Mouse (Mus musculus) lung, postnatal 36 days (tissue): ENCODE measurements around the gene Lhx5.

Experiments
- DNase-seq: peaks from one replicate; pipeline ENCODE4 v3.0.0; 2022; ENCODE audit warnings: mixed read lengths

The Lhx5 gene

DNA sequence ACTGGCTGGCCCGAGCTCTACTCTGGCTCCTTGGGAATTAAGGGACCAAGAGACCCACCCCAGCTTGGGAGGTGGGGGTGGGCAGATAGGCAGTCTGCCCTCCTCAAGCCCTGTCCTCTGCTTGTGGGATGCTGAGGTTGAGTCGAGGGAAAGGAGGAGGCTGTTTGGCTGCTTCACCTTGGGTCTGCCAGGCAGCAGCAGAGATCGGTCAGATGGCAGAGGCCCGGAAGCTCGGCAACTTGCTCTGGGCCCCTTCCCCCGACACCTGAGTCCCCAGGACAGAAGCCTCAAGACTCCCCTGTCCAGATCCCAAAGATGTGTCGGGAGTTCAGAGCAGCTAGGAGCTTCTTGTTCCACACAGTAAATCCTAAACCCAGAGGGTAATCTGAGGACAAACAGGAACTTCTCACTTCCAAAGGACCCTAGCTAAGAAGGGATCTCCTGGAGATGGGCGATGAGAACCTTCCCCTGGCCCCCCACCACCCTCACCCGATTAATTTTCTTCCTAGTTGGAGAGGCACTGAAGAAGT, 1.1 kb downstream of the Lhx5 start:
- no peak for DNase-seq

DNA sequence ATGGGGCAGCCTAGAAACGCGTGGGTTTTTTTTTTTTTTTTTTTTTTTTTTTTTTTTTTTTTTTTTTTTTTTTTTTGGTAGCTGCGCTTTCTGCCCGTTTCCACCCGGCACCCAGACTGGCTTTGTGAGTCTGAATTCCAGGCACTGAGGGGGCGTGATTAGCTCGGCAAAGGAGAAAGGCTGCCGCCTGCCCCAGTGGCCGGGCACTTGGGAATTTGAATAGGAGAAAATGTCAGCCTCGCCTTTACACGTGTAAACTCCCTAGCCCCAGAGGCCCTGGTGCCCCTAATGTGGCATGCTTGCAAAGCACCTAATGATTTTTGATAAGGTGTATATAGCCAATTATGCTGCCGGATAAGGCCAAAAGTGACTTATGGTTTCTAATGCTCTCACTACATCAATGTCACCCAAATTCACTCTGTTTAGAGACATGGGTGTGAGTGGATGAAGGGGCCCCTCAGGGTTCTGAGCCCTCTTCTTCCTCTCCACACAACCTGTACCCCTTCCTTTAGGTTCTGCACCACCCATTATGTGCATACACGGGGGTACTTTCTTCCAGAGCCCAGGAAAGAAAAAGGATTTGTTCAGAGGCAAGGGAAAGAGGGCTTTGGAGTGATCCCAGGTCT, 1.7 kb downstream of the Lhx5 start:
- DNase-seq: no peak

DNA sequence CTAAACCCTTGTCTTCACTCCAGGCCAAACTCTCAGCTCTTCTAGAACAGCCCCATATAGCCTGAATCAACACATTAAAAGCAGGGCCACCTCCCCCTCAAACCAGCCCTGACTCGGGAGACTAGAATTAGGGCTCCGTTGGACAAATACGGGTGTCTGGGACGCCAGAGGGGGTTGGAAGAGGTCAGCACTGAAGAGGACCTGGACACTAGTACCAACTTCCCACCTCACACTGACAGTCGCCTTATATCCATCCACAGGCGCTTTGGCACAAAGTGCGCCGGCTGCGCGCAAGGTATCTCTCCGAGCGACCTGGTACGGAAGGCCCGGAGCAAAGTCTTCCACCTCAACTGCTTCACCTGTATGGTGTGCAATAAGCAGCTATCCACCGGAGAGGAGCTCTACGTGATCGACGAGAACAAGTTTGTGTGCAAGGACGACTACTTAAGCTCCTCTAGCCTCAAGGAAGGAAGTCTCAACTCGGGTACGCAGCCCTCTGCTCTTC, 2.8 kb downstream of the Lhx5 start:
- no peak for DNase-seq

DNA sequence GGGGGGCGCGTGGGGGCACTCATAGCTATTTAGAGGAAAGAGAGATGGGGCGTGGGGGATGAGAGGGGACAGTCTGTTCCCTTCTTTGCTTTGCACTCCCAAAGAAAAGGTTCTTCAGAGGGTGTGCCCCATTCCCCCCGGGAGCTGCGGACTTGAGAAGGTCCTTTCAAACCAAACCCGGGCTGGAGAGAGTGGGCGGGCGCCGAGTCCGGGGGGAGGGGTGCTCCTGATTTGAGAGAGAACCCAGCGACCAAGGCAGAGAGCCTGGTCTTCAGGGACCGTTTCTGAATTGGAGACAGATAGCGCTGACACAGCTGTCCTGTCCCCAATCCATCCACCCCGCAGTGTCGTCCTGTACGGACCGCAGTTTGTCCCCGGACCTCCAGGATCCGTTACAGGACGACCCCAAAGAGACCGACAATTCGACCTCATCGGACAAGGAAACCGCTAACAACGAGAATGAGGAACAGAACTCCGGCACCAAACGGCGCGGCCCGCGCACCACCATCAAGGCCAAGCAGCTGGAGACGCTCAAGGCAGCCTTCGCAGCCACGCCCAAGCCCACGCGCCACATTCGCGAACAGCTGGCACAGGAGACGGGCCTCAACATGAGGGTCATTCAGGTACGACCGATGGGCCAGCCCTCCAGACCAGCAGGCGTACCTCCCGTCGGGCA, 3.6 kb downstream of the Lhx5 start:
- DNase-seq: no peak

DNA sequence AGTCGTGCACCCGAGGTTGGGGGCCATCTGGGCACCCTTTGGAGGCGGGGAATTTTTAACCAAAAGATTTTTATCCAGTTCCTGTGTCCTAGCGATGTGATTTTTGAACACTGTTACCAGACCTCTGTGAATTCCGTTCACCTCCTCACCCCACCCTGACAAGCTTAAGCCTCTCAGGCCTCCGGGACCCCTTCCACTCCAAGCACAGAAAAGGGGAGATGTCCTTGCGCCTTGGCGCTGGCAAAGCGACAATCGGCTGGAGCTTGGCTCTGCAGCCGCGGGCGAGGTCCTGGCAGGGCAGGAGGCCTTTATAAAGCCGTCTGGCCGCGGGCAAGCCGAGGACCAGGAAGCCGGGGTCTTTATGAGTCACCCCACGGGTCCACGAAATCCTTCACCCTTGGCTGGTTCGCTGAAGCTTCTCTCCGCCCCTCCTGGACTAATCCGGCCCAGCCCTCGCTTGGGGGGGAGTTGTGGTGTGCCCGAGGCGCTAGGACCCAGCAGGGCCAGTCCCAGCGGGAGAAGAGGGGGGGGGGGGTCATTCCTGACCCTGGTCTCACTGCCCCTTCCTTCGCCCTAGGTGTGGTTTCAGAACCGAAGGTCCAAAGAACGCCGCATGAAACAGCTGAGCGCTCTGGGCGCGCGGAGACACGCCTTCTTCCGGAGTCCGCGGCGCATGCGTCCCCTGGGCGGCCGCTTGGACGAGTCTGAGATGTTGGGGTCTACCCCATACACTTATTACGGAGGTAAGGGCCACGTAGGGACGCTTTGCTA, 4.4 kb downstream of the Lhx5 start:
- DNase-seq: no peak

DNA sequence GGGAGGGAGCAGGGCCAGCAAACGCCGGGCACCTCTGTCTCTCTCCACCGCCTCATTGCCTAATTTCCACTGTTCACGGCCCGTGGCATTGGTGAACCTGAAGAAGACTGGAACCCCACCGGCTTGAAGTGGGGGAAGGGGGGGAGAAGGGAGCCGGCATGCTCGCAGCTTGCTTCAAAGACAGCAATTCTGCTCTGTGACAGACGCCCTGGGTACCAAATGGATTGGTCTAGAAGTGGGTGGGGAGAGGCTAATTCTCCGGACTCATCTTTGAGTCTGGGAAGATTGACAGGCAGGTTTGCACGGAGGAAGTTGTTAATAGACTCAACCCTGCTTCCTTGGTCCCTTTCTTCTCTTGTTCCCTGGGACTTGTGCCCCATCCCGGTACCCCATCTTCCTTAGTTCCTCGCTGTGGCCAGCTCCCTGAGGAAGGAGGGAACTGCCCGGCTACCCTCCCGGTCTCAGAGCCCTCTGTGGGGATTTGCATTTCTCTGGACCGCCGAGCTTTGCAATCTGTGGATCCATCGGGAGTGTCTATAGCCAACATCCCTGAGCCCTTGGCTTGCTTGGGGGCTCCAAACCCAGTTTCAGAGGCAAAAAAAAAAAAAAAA, 5.5 kb downstream of the Lhx5 start:
- no peak for DNase-seq

DNA sequence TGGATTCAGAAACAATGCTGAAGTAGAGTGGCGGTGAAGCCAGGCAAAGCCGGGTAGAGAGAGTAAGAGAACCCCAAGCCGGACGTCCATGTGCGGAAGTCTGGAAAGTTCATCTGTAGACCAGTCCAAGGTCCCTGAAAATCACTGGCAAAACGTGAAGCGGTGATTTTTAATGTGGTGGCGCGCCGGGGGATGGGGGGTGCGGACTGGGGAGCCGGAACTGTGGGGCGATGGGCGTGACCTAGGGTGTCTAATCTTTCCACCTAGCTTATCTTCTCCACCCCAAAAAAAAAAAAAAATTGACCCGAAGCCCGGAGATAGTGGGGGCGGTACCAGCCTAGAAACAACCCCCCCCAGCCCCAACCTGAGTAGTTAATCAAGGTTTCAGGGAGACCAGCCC, 6.0 kb downstream of the Lhx5 start:
- DNase-seq: no peak

DNA sequence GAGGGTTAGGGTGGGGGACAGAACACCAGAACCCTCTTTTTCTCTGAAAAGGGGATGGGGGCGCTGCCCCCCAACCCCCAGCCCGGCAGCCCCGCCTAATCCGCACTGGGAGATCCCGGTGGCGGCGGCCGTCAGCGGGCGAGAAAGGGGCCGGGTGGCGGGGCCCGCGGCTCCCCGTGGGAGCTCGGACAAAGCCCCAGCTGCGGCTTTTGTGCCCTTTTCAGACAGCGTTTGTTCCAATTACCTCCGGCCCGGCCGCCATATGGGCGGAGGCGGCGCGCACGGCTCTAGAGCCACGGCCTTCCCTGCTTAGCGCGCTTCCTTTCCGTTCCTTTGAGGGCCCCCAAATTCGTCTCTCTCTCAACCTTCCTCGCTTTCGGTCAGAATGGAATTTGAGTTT, 6.5 kb downstream of the Lhx5 start:
- no peak for DNase-seq

DNA sequence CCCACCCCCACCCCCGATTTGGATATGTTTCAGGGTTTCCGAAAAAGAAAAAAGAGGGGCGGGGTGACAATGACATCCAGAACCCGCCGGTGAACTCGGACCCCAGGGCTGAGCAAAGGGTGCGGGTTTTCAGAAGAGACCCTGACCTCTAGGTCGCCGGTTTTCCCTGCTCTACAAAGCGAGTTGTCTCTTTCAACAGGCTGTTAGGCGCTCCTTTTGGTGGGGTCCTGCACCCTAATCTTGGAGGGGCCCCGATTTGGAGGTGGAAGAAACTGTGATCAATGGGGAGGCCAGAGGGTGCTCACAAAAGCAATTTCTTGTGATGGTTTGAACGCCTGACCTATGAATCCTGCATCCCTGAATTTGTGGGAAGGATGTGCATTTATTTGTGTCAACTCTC, 7.0 kb downstream of the Lhx5 start:
- DNase-seq: no peak

DNA sequence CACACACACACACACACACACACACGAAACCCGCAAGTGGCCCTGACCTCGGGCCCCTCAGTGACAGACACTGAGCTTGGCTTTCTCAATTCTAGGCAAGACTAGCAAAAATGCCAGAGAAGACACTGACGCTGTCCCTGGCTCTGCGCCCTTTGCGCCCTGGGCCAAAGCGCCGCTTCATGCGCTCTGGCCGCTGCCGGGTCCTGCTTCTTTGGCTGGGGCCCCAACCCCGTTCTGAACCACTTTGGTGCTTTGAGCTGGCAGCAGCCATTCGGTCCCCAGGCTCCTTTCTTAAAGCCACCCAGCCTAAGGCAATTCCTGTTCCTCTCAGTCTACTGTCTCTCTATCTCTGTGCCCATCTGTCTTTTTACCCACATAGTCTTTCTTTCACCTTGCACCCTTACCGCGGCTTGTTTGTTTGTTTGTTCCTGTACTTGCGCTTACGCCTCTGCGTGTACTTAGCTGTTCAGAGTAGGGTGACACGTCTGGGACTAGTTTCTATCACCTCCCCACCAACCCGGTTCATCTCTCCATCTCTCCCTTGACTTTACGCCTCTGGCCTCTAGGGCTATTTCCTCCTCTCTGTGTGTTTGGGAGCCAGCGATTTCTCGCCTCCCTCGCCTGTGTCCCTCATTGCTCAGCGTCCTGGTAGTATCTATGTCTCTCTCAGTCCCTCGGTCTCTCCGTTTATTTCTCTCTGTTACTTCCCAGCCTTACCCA, 7.7 kb downstream of the Lhx5 start:
- DNase-seq: no peak

DNA sequence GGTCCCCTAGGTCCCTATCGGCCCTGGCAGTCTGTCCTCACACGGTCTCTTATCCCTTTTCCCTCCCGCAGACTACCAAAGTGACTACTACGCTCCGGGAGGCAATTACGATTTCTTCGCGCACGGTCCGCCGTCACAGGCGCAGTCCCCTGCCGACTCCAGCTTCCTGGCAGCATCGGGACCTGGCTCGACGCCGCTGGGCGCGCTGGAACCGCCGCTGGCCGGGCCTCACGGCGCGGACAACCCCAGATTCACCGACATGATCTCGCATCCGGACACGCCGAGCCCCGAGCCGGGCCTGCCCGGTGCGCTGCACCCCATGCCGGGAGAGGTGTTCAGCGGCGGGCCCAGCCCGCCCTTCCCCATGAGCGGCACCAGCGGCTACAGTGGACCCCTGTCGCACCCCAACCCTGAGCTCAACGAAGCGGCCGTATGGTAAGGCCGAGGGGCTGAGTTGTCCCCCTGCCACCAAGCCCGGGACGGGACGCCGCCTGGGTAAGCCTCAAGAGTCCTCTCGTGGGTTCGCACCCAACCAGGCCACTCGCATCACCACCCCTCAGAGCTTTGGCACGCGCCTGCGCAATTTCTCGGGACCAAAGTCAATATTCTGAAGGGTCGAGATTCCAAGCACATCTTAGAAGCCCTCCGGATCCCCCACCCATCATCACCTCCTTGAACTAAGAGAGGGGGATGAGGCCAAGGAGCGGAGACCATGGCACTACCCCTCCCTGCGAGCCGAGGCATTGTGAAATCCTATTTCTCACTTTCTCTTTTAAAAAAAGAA, 8.6 kb downstream of the Lhx5 start:
- no peak for DNase-seq

DNA sequence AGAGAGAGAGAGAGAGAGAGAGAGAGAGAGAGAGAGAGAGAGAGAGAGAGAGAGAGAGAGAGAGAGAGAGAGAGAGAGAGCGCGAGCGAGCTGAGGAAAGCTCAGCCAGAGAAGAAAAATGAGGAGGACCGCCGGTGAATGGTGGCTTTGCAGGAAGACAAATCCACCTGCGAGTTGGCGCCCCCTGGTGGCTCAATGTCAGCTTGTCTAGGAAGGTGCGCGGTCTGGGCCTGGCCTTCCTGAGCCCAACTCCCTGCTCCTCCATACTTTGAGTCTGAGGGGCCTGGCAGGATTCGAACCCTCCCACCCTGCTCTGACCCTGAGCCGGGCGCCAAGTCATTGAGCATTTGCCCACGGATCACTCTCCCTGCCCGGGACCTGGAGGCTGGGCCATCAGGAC, 9.2 kb downstream of the Lhx5 start:
- DNase-seq: peak; percentile 89

DNA sequence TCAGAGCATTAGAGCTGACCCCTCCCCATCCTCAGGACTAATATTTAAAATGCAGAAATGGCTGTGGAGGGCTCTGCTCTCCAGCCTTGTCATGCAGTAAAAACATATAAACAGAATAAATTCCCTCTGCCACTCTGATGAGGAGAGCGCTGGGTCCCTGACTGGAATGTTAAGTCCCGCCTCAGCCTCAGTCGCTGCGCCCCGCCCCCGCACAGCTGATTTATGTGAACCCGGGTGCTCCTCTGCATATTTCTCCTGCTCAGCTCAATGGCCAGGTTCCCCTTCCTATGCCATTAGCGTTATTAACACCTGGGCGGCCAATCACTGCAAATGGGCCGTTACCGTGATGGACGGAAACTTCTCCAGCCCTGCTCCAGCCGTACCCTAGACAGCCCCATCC, 15.8 kb downstream of the Lhx5 start:
- DNase-seq: no peak

DNA sequence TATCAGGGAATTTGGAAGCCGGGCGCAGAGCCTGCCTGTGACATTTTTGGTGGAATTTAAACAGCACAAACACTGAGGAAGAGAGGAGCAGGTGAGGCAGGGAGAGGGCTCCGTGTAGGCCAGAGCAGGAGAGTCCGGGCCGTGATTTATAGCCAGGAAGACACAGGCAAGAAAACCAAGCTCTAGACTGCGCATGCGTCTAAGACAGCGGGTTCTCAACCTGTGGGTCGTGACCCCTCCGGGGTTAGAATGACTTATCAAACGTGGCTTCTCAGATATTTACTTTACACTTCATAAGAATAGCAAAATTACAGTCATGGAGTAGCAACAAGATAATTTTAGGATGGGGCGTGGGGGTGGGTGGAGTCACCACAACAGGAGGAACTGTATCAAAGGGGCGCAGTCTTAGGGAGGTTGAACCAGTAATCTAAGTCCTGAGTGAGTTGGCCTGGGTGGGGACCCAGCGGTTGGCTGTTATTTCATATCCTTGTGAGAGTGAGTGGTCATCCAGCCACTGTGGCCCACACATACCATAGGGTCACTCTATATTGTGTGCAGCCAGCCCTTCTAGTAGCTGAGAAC, 23.3 kb downstream of the Lhx5 start:
- no peak for DNase-seq

DNA sequence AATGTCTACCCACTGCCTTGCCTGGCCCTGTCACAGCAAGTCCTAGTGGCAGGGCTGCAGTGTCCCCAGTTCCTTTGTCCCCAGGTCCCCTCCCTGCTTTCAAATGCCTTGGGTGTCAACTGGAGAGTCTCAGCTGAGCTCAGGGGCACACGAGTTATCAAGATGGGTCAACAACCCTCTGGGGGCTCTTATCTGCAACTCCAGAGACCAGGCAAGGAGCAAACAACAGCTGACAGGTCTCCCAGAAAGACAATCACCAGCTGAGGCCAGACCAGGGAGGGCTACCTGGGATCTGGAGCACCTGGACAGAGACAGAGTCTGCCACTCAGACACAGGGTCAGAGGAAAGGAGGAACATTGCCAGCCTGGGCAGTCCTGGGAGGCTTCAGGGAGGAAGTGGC, 24.8 kb downstream of the Lhx5 start:
- DNase-seq: no peak

DNA sequence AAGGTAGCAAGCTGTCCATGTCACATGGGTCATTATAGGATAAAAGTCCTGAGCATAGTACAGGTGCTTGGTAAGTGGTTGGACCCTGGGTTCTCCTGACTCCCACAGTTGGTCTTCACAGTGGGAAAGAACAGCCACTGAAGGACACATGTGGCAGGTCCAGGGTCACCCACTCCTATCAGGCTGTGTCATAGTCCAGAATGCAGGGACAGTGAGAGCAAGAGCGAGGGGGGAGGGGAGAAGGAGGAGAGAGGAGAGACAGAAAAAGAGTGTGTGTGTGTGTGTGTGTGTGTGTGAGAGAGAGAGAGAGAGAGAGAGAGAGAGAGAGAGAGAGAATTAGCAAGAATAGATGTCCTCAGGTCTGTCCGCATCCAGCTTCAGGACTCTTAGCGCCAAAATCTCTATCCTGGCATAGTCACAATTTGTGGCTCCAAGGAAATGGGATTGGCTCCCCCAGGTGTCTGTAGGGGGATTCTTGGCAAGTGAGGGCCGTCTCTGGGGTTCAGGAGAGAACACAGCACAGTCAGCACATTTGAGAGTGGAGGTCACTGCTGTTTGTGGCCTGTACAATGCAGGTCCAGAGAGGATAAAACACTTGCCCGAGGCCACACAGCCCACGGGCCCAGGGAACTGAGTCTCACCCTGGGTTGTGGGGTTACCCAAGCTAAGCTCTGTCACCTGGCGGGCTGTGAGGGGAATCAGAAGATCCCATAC, 25.5 kb downstream of the Lhx5 start:
- no peak for DNase-seq

DNA sequence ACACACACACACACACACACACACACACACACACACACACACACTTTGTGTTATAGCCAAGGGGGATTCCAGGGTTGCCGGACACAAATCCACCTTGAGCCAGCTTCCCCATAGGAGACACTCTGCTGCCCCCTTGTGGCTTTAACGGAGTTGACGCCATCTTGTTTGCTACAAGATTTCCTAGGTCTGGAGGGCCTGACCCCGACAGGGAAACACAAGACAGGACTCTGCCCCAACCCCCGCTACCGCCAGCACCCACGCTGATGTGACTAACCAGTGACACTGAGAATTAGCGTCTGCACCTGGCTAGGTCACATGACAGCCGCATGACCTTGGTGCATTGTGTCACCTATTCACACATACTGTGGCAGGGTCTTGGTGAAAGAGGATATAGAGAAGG, 26.1 kb downstream of the Lhx5 start:
- peak; percentile 52 for DNase-seq

DNA sequence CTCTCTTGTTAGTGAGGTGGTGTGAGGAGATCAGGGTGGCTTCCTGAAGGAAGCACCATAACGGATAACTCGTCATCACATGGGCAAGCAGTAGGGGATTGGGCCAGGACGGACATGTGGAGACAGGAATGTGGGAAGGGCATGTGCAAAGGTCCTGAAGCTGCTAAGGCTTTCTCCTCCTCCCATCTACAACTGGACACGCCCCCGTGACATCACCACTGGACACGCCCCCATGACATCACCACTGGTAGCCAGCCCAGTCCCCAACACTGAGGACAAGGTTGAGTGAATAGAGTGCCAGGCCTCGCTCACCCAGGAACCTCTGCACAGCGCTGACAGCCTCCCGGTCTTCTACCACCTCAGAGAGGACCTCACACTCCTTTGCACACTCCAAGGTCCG, 27.6 kb downstream of the Lhx5 start:
- DNase-seq: no peak

DNA sequence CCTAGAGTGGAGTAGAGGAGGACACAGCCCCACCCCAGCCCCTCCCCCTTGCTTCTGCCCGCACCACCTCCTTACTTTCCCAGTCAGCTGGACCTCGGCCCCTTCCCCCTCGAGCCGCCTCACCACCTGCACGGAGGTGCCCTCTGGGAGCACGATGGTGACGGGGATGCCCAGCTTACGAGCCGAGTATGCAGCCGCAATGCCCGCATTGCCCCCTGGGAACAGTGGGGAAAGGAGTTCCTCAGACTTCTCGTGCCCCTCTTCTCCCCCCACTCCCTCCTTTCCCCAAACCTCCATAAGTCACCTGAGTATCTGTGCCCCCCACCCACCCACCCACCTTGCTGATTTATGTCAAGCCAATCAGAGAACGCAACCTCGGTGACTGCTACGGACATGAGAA, 30.4 kb downstream of the Lhx5 start:
- no peak for DNase-seq

DNA sequence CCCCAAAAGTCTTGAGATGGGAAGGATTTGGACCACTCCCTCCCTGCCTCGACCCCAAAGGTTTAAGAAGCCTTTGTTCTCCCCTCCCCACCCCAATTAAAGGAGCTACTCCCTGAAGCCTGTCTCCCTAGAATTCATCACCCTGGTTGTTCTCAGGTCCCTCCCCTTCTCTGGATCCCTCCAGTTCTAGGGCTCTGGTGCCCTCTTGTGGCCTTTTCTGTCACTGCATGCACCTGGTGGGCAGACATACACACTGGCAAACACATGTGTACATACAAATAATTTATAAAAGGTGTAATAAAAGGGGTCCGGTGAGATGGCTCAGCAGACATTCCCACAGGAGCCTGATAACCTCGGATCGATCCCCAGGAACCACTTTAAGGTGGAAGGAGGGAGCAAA, 32.8 kb downstream of the Lhx5 start:
- no peak for DNase-seq

DNA sequence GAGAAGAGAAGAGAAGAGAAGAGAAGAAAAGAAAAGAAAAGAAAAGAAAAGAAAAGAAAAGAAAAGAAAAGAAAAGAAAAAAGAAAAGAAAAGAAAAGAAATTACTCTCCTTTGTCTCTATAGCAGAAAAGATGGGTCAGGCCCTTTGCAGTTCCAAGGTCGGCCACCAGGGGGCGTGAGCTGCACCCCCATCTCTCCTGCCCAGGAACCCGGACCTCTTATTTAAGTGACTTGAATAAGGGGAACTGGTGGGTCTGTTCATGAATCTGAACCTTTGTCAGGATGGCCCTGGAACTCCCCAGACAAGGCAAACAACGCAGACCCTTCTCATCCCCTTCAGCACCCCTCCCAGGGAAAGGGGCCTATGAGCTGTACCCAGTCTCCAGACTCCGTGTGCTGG, 33.6 kb downstream of the Lhx5 start:
- DNase-seq: peak; percentile 21
